Mouse (Mus musculus) myocyte (in vitro differentiated cells): ENCODE results near the gene Olfr695. TPM values are rescaled to one million over a fixed set of nuclear protein-coding genes. Genes with fewer than 3 reads are reported as not detected.

Experiments used
- H3K27me3 ChIP-seq: one replicate; pipeline ENCODE4 v1.6.1; 2011; ENCODE audit not compliant: control insufficient read depth, insufficient read depth, insufficient read length
- H3K36me3 ChIP-seq: one replicate; pipeline ENCODE4 v1.6.1; 2011; ENCODE audit not compliant: control insufficient read depth, insufficient read depth
- H3K4me2 ChIP-seq: one replicate; pipeline ENCODE4 v1.6.1; 2011; ENCODE audit warnings: low read depth, control low read depth
- H3K4me3 ChIP-seq: one replicate; pipeline ENCODE4 v1.5.1; 2011; ENCODE audit warnings: mild to moderate bottlenecking, control low read depth, moderate library complexity
- H3K79me2 ChIP-seq: one replicate; pipeline ENCODE4 v1.6.1; 2011; ENCODE audit not compliant: control insufficient read depth, insufficient read depth
- H3ac ChIP-seq: one replicate; pipeline ENCODE4 v1.6.1; 2011; ENCODE audit not compliant: control insufficient read depth, insufficient read length
- CEBPB ChIP-seq: IDR thresholded peaks from 2 replicates; pipeline ENCODE4 v1.6.1; 2011; ENCODE audit warnings: mild to moderate bottlenecking, moderate library complexity; ENCODE audit not compliant: poor library complexity, insufficient read depth, severe bottlenecking
- E2F4 ChIP-seq: IDR thresholded peaks from one replicate; pipeline ENCODE4 v1.6.1; 2011; ENCODE audit warnings: mild to moderate bottlenecking, control low read depth, moderate library complexity; ENCODE audit not compliant: insufficient read depth
- MAX ChIP-seq: IDR thresholded peaks from one replicate; pipeline ENCODE4 v1.6.1; 2011; ENCODE audit warnings: low read depth, mild to moderate bottlenecking, control low read depth
- MYOD1 ChIP-seq, 3 experiments: IDR thresholded peaks; one replicate each; pipeline ENCODE4 v1.6.1; 2011; ENCODE audit warnings: control low read depth in 2 of 3, low read depth in 2 of 3, mild to moderate bottlenecking in 2 of 3, moderate library complexity in 1 of 3; ENCODE audit not compliant: insufficient read length in 2 of 3, control insufficient read depth in 1 of 3
- MYOG ChIP-seq, 3 experiments: IDR thresholded peaks; one replicate each; pipeline ENCODE4 v1.6.1; 2011; ENCODE audit warnings: control low read depth in 2 of 3, low read depth in 2 of 3, mild to moderate bottlenecking in 2 of 3; ENCODE audit not compliant: insufficient read length in 2 of 3, control insufficient read depth in 1 of 3, insufficient read depth in 1 of 3
- POLR2A ChIP-seq: IDR thresholded peaks from one replicate; pipeline ENCODE4 v1.6.1; 2011; ENCODE audit warnings: low read depth, mild to moderate bottlenecking, control low read depth, moderate library complexity; ENCODE audit not compliant: insufficient read length
- POLR2AphosphoS2 ChIP-seq: IDR thresholded peaks from one replicate; pipeline ENCODE4 v1.6.1; 2011; ENCODE audit warnings: low read depth, control low read depth; ENCODE audit not compliant: insufficient read length
- REST ChIP-seq: IDR thresholded peaks from one replicate; pipeline ENCODE4 v1.6.1; 2011; ENCODE audit warnings: mild to moderate bottlenecking, control low read depth, moderate library complexity; ENCODE audit not compliant: insufficient read depth, insufficient read length
- SRF ChIP-seq: IDR thresholded peaks from one replicate; pipeline ENCODE4 v1.6.1; 2011; ENCODE audit warnings: low read depth; ENCODE audit not compliant: control insufficient read depth, insufficient read length
- TCF12 ChIP-seq: IDR thresholded peaks from one replicate; pipeline ENCODE4 v1.6.1; 2011; ENCODE audit warnings: mild to moderate bottlenecking, control low read depth; ENCODE audit not compliant: poor library complexity, insufficient read depth, severe bottlenecking
- TCF3 ChIP-seq: IDR thresholded peaks from one replicate; pipeline ENCODE4 v1.6.1; 2011; ENCODE audit warnings: low read depth, control low read depth; ENCODE audit not compliant: insufficient read length
- USF1 ChIP-seq: IDR thresholded peaks from one replicate; pipeline ENCODE4 v1.6.1; 2011; ENCODE audit warnings: low read depth, mild to moderate bottlenecking, control low read depth, moderate library complexity
- polyA plus RNA-seq: library from polyadenylated mRNA; unstranded; fragments of >200 nt; fragmentation: generic; extraction: Trizol; gene quantifications from one replicate; pipeline ENCODE4 v1.2.1, GENCODE M21; 2012; ENCODE audit warnings: missing spikeins

Olfr695 gene
- polyA plus RNA-seq, 1 experiment = not detected

DNA sequence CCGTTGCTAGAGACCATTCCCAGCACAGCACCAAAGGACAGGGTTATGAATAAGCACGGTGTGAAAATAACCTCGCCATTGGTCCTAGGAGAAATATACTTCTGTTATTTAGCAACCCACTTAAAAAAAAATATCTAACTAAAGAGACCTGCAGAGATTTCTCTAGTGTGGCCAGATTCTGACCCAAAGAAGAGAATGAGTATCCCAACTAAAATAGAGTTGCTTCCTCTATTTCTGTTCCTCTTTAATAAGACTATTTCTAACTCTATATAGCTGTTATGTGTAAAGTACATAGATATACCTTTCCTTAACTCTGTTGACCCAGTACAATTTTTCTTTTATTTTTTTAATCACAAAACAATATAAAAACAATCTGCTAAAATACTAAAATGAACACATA, 23.2 kb downstream of the Olfr695 start:
- no peaks in the 10 kb centered on the region for H3K36me3 ChIP-seq
- no peaks in the 10 kb centered on the region for H3K27me3 ChIP-seq
- H3K79me2 ChIP-seq = no peaks in the 10 kb centered on the region
- H3ac ChIP-seq = no peak overlapping the region
- TF ChIP-seq SRF (no peak), TCF3 (no peak), POLR2A (no peak), MYOD1 (IDR thresholded peaks at IDR 0.05; ENCODE audit: control insufficient read depth in 1 of 3, insufficient read length in 2 of 3, low read depth in 2 of 3) (no peak), REST (no peak), MAX (no peak)
- H3K4me2 ChIP-seq = no peak overlapping the region
- no peak overlapping the region for H3K4me3 ChIP-seq

DNA sequence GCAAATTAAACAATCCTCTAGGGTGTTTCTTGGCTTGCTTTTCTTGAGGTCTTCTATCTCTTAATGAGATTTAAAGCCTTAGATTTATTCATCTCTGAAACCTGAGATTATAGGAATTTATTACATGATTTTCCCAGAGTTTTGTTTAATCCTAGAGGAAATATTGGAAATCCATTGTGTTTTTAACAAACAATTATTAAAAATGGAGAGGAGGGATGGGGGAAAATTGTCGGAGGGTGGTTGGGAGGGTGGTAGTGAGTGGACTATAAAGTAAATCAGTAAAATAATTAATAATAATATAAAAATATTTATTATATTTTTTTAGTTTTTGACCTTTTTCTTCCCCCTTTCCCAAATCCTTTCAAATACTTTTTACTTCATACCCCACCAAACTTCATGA, 24.5 kb downstream of the Olfr695 start, which contains the start of gene Olfr694:
TSS of gene Olfr694 (minus strand) at position 101 of the 400 bp plus-strand sequence.
- H3ac ChIP-seq = no peak within 1 kb of the TSS
- H3K27me3 ChIP-seq = no peaks in the 10 kb centered on the region
- no peak for TF ChIP-seq MYOD1 (IDR thresholded peaks at IDR 0.05; ENCODE audit: control insufficient read depth in 1 of 3, insufficient read length in 2 of 3, low read depth in 2 of 3)
- TF ChIP-seq CEBPB = no peak
- TF ChIP-seq TCF12 = no peak
- no peak for TF ChIP-seq TCF3
- TF ChIP-seq MAX = no peak
- TF ChIP-seq POLR2AphosphoS2 = no peak
- TF ChIP-seq MYOG (IDR thresholded peaks at IDR 0.05; ENCODE audit: control insufficient read depth in 1 of 3, insufficient read depth in 1 of 3, insufficient read length in 2 of 3, low read depth in 2 of 3) = no peak
- no peak for TF ChIP-seq REST
- TF ChIP-seq SRF = no peak
- H3K79me2 ChIP-seq = no peaks in the 10 kb centered on the region
- no peak within 1 kb of the TSS for H3K4me2 ChIP-seq
- H3K4me3 ChIP-seq = no peak within 1 kb of the TSS
- H3K36me3 ChIP-seq = no peaks in the 10 kb centered on the region

DNA sequence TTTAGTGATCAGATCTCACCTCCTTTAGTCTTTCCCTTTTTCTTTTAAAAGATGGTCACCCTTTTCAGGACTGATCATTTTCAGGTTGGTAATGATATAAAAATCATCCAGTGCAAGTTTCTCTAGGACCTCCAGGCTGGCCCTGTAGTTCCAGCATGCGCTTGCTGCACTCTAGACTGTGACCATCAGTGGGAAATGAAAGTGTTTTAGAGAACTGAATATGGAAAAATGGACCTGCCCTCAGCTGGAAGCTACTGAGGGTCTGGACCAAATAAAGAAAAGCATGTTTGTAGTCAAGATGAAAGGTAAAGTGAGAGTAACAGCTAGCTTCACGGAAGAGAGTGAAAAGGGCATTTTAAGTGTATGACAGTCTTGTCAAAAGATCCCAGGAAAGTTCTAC, 30.8 kb downstream of the Olfr695 start:
- Histone ChIP-seq H3K79me2 (no peaks in the 10 kb centered on the region), H3ac (no peak overlapping the region), H3K4me2 (no peak overlapping the region), H3K36me3 (no peaks in the 10 kb centered on the region), H3K27me3 (no peaks in the 10 kb centered on the region), H3K4me3 (no peak overlapping the region)
- no peak for TF ChIP-seq REST

DNA sequence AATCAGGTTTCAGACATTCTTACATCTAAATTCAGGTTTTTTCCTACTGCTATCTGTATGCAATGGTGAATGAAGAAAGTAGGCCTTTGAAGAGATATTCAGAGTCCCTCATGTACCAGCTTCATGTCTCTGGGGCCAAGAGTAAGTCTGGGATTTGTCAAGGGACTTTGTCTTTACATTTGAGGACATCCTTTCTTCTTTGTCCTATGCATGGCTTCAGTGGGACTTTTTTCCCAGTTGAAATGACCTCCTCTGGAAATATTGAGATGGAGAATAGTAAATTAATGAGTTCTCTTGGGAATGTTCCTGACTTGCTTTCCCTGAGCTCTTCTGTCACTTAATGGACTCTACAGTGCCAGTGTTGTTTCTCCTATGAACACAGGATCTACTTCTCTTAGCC, 35.7 kb downstream of the Olfr695 start, which contains the start of gene Olfr693:
TSS of gene Olfr693 (minus strand) at position 101 of the 400 bp plus-strand sequence.
- no peak within 1 kb of the TSS for H3ac ChIP-seq

More for the DNA sequence above, 35.7 kb downstream of the Olfr695 start, which contains the start of gene Olfr693:
- no peak for TF ChIP-seq E2F4
- TF ChIP-seq MYOG (IDR thresholded peaks at IDR 0.05; ENCODE audit: control insufficient read depth in 1 of 3, insufficient read depth in 1 of 3, insufficient read length in 2 of 3, low read depth in 2 of 3) = no peak
- no peak for TF ChIP-seq MAX
- no peak for TF ChIP-seq SRF
- TF ChIP-seq TCF3 = no peak
- no peak for TF ChIP-seq TCF12
- TF ChIP-seq MYOD1 (IDR thresholded peaks at IDR 0.05; ENCODE audit: control insufficient read depth in 1 of 3, insufficient read length in 2 of 3, low read depth in 2 of 3) = no peak
- no peak for TF ChIP-seq CEBPB
- no peak for TF ChIP-seq REST
- TF ChIP-seq POLR2A = no peak
- no peak for TF ChIP-seq USF1
- H3K79me2 ChIP-seq = no peaks in the 10 kb centered on the region
- no peaks in the 10 kb centered on the region for H3K36me3 ChIP-seq
- H3K4me2 ChIP-seq = no peak within 1 kb of the TSS
- no peak within 1 kb of the TSS for H3K4me3 ChIP-seq
- no peaks in the 10 kb centered on the region for H3K27me3 ChIP-seq

Other genes starting within 250 kb of the Olfr695 start
- gene Olfr693, start 35.8 kb downstream of the Olfr695 start, polyA plus RNA-seq = not detected
- gene Olfr694, start 24.6 kb downstream of the Olfr695 start, polyA plus RNA-seq = not detected
- not detected for gene Olfr697, start 26.0 kb upstream of the Olfr695 start, polyA plus RNA-seq
- not detected for gene Olfr698, start 39.0 kb upstream of the Olfr695 start, polyA plus RNA-seq
- not detected for gene Olfr699, start 76.8 kb upstream of the Olfr695 start, polyA plus RNA-seq
- not detected for gene Olfr700, start 92.4 kb upstream of the Olfr695 start, polyA plus RNA-seq
- not detected for gene Olfr701, start 97.7 kb upstream of the Olfr695 start, polyA plus RNA-seq
- not detected for gene Olfr702, start 117.5 kb upstream of the Olfr695 start, polyA plus RNA-seq
- gene Olfr703, start 127.0 kb upstream of the Olfr695 start, polyA plus RNA-seq = not detected
- not detected for gene Olfr704, start 146.8 kb upstream of the Olfr695 start, polyA plus RNA-seq
- not detected for gene Olfr705, start 160.5 kb upstream of the Olfr695 start, polyA plus RNA-seq
- not detected for gene Olfr706, start 171.8 kb upstream of the Olfr695 start, polyA plus RNA-seq
- not detected for gene Olfr707, start 184.8 kb upstream of the Olfr695 start, polyA plus RNA-seq
- gene Olfr1532-ps1, start 191.6 kb upstream of the Olfr695 start, polyA plus RNA-seq = not detected
- not detected for gene Olfr709-ps1, start 215.8 kb upstream of the Olfr695 start, polyA plus RNA-seq
- gene Olfr710, start 231.9 kb upstream of the Olfr695 start, polyA plus RNA-seq = not detected
- not detected for gene Olfr6, start 247.5 kb upstream of the Olfr695 start, polyA plus RNA-seq